Mouse (Mus musculus): Measurements from ENCODE around the gene Jph4. TPM values are rescaled to one million over a fixed set of nuclear protein-coding genes. Genes with fewer than 3 reads are reported as not detected.

Jph4 gene
- polyA plus RNA-seq, 1 experiment: not detected

DNA sequence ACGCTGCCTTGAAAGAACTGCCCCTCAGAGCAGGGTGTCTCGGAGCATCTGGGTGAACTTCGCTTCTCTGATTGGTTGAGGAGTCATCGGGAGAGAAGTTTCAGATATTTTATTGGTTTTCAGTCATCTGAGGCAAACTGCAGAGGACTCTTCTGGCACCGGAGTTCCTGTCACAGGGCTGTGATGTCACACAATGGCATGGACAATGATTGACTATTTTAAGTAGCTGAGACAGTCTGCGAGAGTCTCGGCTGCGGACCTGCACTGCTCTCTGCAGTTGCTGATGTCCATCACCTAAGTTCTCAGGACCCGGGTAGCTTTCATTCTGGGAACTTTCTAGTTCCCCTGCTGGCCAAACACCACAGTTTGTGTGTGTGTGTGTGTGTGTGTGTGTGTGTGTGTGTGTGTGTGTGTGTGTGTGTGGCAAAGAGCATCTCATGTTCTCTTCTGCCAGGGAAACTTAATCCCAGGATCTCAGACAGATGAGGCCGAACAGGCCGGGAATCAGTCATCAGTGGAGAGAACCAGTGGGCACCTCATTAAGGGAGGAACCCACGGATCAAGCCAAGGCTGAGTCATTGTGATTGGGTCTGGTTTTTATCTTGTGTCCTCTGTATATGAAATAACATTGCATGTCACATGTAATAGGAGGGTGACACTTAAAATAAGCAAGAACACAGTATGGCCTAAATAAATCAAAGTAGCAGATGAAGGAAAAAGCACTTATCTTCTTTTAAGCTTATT lies 40.8 kb upstream of the Jph4 start:
- no peaks in the 10 kb centered on the region for H3K27me3 ChIP-seq (ENCODE audit: control insufficient read depth, insufficient read depth, insufficient read length)
- TF ChIP-seq MYOD1 (IDR thresholded peaks at IDR 0.05; ENCODE audit: control insufficient read depth, insufficient read length, low read depth): peak; percentile 54
- TF ChIP-seq USF1 (IDR thresholded peaks at IDR 0.05; ENCODE audit: low read depth): peak; percentile 1
- TF ChIP-seq MAX (IDR thresholded peaks at IDR 0.05): no peak
- no peaks in the 10 kb centered on the region for H3K79me3 ChIP-seq (ENCODE audit: low read depth)
- H3ac ChIP-seq (ENCODE audit: control insufficient read depth, insufficient read length, low read depth): no peak overlapping the region
- no peaks in the 10 kb centered on the region for H3K79me2 ChIP-seq (ENCODE audit: control insufficient read depth, insufficient read depth)
- H3K36me3 ChIP-seq (ENCODE audit: control insufficient read depth, insufficient read depth): no peaks in the 10 kb centered on the region
- no peak overlapping the region for H3K4me3 ChIP-seq (ENCODE audit: insufficient read depth, poor library complexity, severe bottlenecking)

GRCm38 (mm10) chr14:55152951-55153481 lies 36.3 kb upstream of the Jph4 start:
- Histone ChIP-seq H3K79me3 (ENCODE audit: low read depth) (no peaks in the 10 kb centered on the region), H3ac (ENCODE audit: control insufficient read depth, insufficient read length, low read depth) (no peak overlapping the region), H3K36me3 (ENCODE audit: control insufficient read depth, insufficient read depth) (no peaks in the 10 kb centered on the region), H3K79me2 (ENCODE audit: control insufficient read depth, insufficient read depth) (no peaks in the 10 kb centered on the region), H3K27me3 (ENCODE audit: control insufficient read depth, insufficient read depth, insufficient read length) (peaks cover 4% of the 10 kb centered on the region), H3K4me3 (ENCODE audit: insufficient read depth, poor library complexity, severe bottlenecking) (no peak overlapping the region)
- TF ChIP-seq MAX (IDR thresholded peaks at IDR 0.05) (no peak), MYOG (IDR thresholded peaks at IDR 0.05; ENCODE audit: control insufficient read depth, extremely low read depth, insufficient read length) (no peak), FOSL1 (IDR thresholded peaks at IDR 0.05; ENCODE audit: insufficient read depth, low read length, poor library complexity, severe bottlenecking) (no peak), CTCF (IDR thresholded peaks at IDR 0.05; ENCODE audit: control insufficient read depth, insufficient read depth, insufficient read length) (no peak), MYOD1 (IDR thresholded peaks at IDR 0.05; ENCODE audit: control insufficient read depth, insufficient read length, low read depth) (no peak), USF1 (IDR thresholded peaks at IDR 0.05; ENCODE audit: low read depth) (no peak), CEBPB (IDR thresholded peaks at IDR 0.05; ENCODE audit: low read depth) (no peak)

- Histone ChIP-seq H3K4me3 (ENCODE audit: insufficient read depth, poor library complexity, severe bottlenecking) (no peak overlapping the region), H3K79me3 (ENCODE audit: low read depth) (no peaks in the 10 kb centered on the region), H3ac (ENCODE audit: control insufficient read depth, insufficient read length, low read depth) (no peak overlapping the region), H3K79me2 (ENCODE audit: control insufficient read depth, insufficient read depth) (no peaks in the 10 kb centered on the region), H3K27me3 (ENCODE audit: control insufficient read depth, insufficient read depth, insufficient read length) (peaks cover 7% of the 10 kb centered on the region), H3K36me3 (ENCODE audit: control insufficient read depth, insufficient read depth) (no peaks in the 10 kb centered on the region)
- TF ChIP-seq FOSL1 (IDR thresholded peaks at IDR 0.05; ENCODE audit: insufficient read depth, low read length, poor library complexity, severe bottlenecking) (no peak), CEBPB (IDR thresholded peaks at IDR 0.05; ENCODE audit: low read depth) (no peak), MAX (IDR thresholded peaks at IDR 0.05) (no peak), MYOD1 (IDR thresholded peaks at IDR 0.05; ENCODE audit: control insufficient read depth, insufficient read length, low read depth) (no peak), MYOG (IDR thresholded peaks at IDR 0.05; ENCODE audit: control insufficient read depth, extremely low read depth, insufficient read length) (no peak), CTCF (IDR thresholded peaks at IDR 0.05; ENCODE audit: control insufficient read depth, insufficient read depth, insufficient read length) (no peak), USF1 (IDR thresholded peaks at IDR 0.05; ENCODE audit: low read depth) (no peak)
Observed at GRCm38 (mm10) chr14:55152174-55152573, 35.4 kb upstream of the Jph4 start.

DNA sequence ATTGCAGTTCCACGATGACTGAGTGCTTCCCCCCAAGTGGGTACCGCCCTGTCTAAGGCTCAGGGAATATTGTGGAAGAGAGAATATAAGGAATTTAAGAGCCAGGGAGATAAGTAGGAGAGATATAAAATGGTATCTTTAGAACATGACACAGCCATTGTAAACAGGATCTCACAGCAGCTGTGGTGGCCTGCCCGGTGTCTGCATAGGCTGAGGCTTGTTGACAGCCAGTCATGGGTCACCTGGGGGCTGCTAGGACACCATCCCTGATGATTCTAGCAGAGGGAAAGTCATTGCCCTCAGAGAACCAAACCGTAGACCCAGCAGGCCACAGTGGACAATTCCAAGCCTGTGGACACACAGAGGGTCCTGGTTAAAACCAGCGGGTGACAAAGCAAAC lies 34.2 kb upstream of the Jph4 start:
- H3ac ChIP-seq (ENCODE audit: control insufficient read depth, insufficient read length, low read depth): no peak overlapping the region
- H3K79me2 ChIP-seq (ENCODE audit: control insufficient read depth, insufficient read depth): no peaks in the 10 kb centered on the region
- peaks cover 18% of the 10 kb centered on the region for H3K27me3 ChIP-seq (ENCODE audit: control insufficient read depth, insufficient read depth, insufficient read length)
- TF ChIP-seq CTCF (IDR thresholded peaks at IDR 0.05; ENCODE audit: control insufficient read depth, insufficient read depth, insufficient read length): no peak
- no peak for TF ChIP-seq CEBPB (IDR thresholded peaks at IDR 0.05; ENCODE audit: low read depth)
- TF ChIP-seq USF1 (IDR thresholded peaks at IDR 0.05; ENCODE audit: low read depth): no peak
- no peaks in the 10 kb centered on the region for H3K36me3 ChIP-seq (ENCODE audit: control insufficient read depth, insufficient read depth)
- no peak overlapping the region for H3K4me3 ChIP-seq (ENCODE audit: insufficient read depth, poor library complexity, severe bottlenecking)
- no peaks in the 10 kb centered on the region for H3K79me3 ChIP-seq (ENCODE audit: low read depth)

GRCm38 (mm10) chr14:55149041-55149440 lies 32.3 kb upstream of the Jph4 start:
- Histone ChIP-seq H3K27me3 (ENCODE audit: control insufficient read depth, insufficient read depth, insufficient read length) (peaks cover 30% of the 10 kb centered on the region), H3K36me3 (ENCODE audit: control insufficient read depth, insufficient read depth) (no peaks in the 10 kb centered on the region), H3K79me3 (ENCODE audit: low read depth) (no peaks in the 10 kb centered on the region), H3K79me2 (ENCODE audit: control insufficient read depth, insufficient read depth) (no peaks in the 10 kb centered on the region), H3K4me3 (ENCODE audit: insufficient read depth, poor library complexity, severe bottlenecking) (no peak overlapping the region), H3ac (ENCODE audit: control insufficient read depth, insufficient read length, low read depth) (no peak overlapping the region)
- TF ChIP-seq CEBPB (IDR thresholded peaks at IDR 0.05; ENCODE audit: low read depth): no peak
- no peak for TF ChIP-seq MYOG (IDR thresholded peaks at IDR 0.05; ENCODE audit: control insufficient read depth, extremely low read depth, insufficient read length)
- TF ChIP-seq USF1 (IDR thresholded peaks at IDR 0.05; ENCODE audit: low read depth): no peak
- no peak for TF ChIP-seq FOSL1 (IDR thresholded peaks at IDR 0.05; ENCODE audit: insufficient read depth, low read length, poor library complexity, severe bottlenecking)
- no peak for TF ChIP-seq MYOD1 (IDR thresholded peaks at IDR 0.05; ENCODE audit: control insufficient read depth, insufficient read length, low read depth)
- TF ChIP-seq MAX (IDR thresholded peaks at IDR 0.05): no peak
- TF ChIP-seq CTCF (IDR thresholded peaks at IDR 0.05; ENCODE audit: control insufficient read depth, insufficient read depth, insufficient read length): no peak

GRCm38 (mm10) chr14:55148363-55148915 lies 31.7 kb upstream of the Jph4 start:
- Histone ChIP-seq H3K79me3 (ENCODE audit: low read depth) (no peaks in the 10 kb centered on the region), H3K27me3 (ENCODE audit: control insufficient read depth, insufficient read depth, insufficient read length) (peaks cover 35% of the 10 kb centered on the region), H3K79me2 (ENCODE audit: control insufficient read depth, insufficient read depth) (no peaks in the 10 kb centered on the region), H3K4me3 (ENCODE audit: insufficient read depth, poor library complexity, severe bottlenecking) (no peak overlapping the region), H3ac (ENCODE audit: control insufficient read depth, insufficient read length, low read depth) (no peak overlapping the region), H3K36me3 (ENCODE audit: control insufficient read depth, insufficient read depth) (no peaks in the 10 kb centered on the region)
- peak; percentile 35 for TF ChIP-seq CTCF (IDR thresholded peaks at IDR 0.05; ENCODE audit: control insufficient read depth, insufficient read depth, insufficient read length)
- no peak for TF ChIP-seq MYOG (IDR thresholded peaks at IDR 0.05; ENCODE audit: control insufficient read depth, extremely low read depth, insufficient read length)
